Mouse (Mus musculus) C2C12 (cell line): ENCODE results near the gene Tmc8.

ENCODE experiments used
- CTCF ChIP-seq: IDR thresholded peaks from one replicate; pipeline ENCODE4 v1.5.1; 2011; ENCODE audit not compliant: control insufficient read depth, insufficient read depth, insufficient read length
- FOSL1 ChIP-seq: IDR thresholded peaks from one replicate; pipeline ENCODE4 v1.8.0; 2011; ENCODE audit warnings: mild to moderate bottlenecking, low read length; ENCODE audit not compliant: poor library complexity, insufficient read depth, severe bottlenecking
- MAX ChIP-seq: IDR thresholded peaks from one replicate; pipeline ENCODE4 v1.6.1; 2011; ENCODE audit warnings: mild to moderate bottlenecking, control low read depth

GRCm38 (mm10) chr11:117742243-117742642 lies 39.6 kb upstream of the Tmc8 start:
- TF ChIP-seq CTCF (no peak), FOSL1 (no peak), MAX (no peak)
